Mouse (Mus musculus) bone marrow, adult 2 months (tissue): ENCODE data around the gene Cdh12. TPM values are rescaled to one million over a fixed set of nuclear protein-coding genes. Genes with fewer than 3 reads are reported as not detected.

Experiments used
- H3K27ac ChIP-seq: fragments of 200-500 bp; 2 replicates; pipeline ENCODE4 v1.5.1; 2012; ENCODE audit warnings: low read depth, mild to moderate bottlenecking, control low read depth, inconsistent platforms, low read length; ENCODE audit not compliant: control insufficient read depth, poor library complexity, insufficient read depth
- H3K4me1 ChIP-seq: fragments of 200-500 bp; 2 replicates; pipeline ENCODE4 v1.6.1; 2011; ENCODE audit warnings: low read length; ENCODE audit not compliant: control insufficient read depth, insufficient read depth
- H3K4me3 ChIP-seq: fragments of 200-500 bp; replicated peaks from 2 replicates; pipeline ENCODE3; 2011; ENCODE audit warnings: mild to moderate bottlenecking, low read depth, low read length, control low read depth; ENCODE audit not compliant: control insufficient read depth
- CTCF ChIP-seq: fragments of 200-500 bp; IDR thresholded peaks from 2 replicates; pipeline ENCODE4 v1.5.1; 2011; ENCODE audit warnings: low read length, control low read depth; ENCODE audit not compliant: control insufficient read depth, insufficient read depth
- POLR2A ChIP-seq: fragments of 200-500 bp; IDR thresholded peaks from 2 replicates; pipeline ENCODE4 v1.6.1; 2011; ENCODE audit warnings: low read depth, mild to moderate bottlenecking, control low read depth, low read length, borderline replicate concordance; ENCODE audit not compliant: control insufficient read depth
- WGBS: fragments of 180-500 bp; shearing (Covaris S2); methylation state at CpG from one replicate; pipeline ENCODE4 v1.1.7; 2018; 5-methylcytosine and 5-hydroxymethylcytosine counted together
- polyA plus RNA-seq: library from polyadenylated mRNA; stranded (reverse); fragments of >200 nt; gene quantifications from 2 replicates; pipeline ENCODE4 v1.2.4, GENCODE M21; 2011; ENCODE audit warnings: low replicate concordance; ENCODE audit not compliant: missing spikeins, insufficient read depth, insufficient read length

Cdh12 gene
- polyA plus RNA-seq, 1 experiment, result not detected

GRCm38 (mm10) chr15:20798541-20798940 is 349.5 kb downstream of the Cdh12 start:
- 84% methylated on average over 2 of the region's 2 CpGs for WGBS
- no peak overlapping the region for H3K27ac ChIP-seq
- H3K4me1 ChIP-seq, result no peaks in the 10 kb centered on the region
- TF ChIP-seq POLR2A (no peak), CTCF (no peak)
- no peak overlapping the region for H3K4me3 ChIP-seq

GRCm38 (mm10) chr15:20835887-20836286 is 386.8 kb downstream of the Cdh12 start:
- WGBS, result 81% methylated on average over 1 of the region's 1 CpGs
- no peak overlapping the region for H3K4me3 ChIP-seq
- TF ChIP-seq CTCF (no peak), POLR2A (no peak)
- no peaks in the 10 kb centered on the region for H3K4me1 ChIP-seq
- H3K27ac ChIP-seq, result no peak overlapping the region

GRCm38 (mm10) chr15:20836991-20837390 is 387.9 kb downstream of the Cdh12 start:
- Histone ChIP-seq H3K27ac (no peak overlapping the region), H3K4me1 (no peaks in the 10 kb centered on the region), H3K4me3 (no peak overlapping the region)
- 88% methylated on average over 3 of the region's 3 CpGs for WGBS
- no peak for TF ChIP-seq CTCF
- no peak for TF ChIP-seq POLR2A

- Histone ChIP-seq H3K27ac (no peak overlapping the region), H3K4me3 (no peak overlapping the region), H3K4me1 (no peaks in the 10 kb centered on the region)
- TF ChIP-seq POLR2A (no peak), CTCF (no peak)
- 88% methylated on average over 5 of the region's 5 CpGs for WGBS
Observed at GRCm38 (mm10) chr15:20841479-20841878, 392.4 kb downstream of the Cdh12 start.

GRCm38 (mm10) chr15:20863076-20863475 is 414.0 kb downstream of the Cdh12 start:
- 50% methylated on average over 2 of the region's 2 CpGs for WGBS
- H3K4me3 ChIP-seq, result no peak overlapping the region
- TF ChIP-seq POLR2A (no peak), CTCF (no peak)

GRCm38 (mm10) chr15:20872518-20872917 is 423.5 kb downstream of the Cdh12 start:
- WGBS, result 74% methylated on average over 1 of the region's 1 CpGs
- Histone ChIP-seq H3K4me1 (no peaks in the 10 kb centered on the region), H3K27ac (no peak overlapping the region), H3K4me3 (no peak overlapping the region)
- TF ChIP-seq POLR2A, result no peak
- no peak for TF ChIP-seq CTCF

More at GRCm38 (mm10) chr15:20863076-20863475, 414.0 kb downstream of the Cdh12 start:
- Histone ChIP-seq H3K4me1 (no peaks in the 10 kb centered on the region), H3K27ac (no peak overlapping the region)

- TF ChIP-seq CTCF, result no peak
- Histone ChIP-seq H3K4me3 (no peak overlapping the region), H3K4me1 (no peaks in the 10 kb centered on the region), H3K27ac (no peak overlapping the region)
- 83% methylated on average over 2 of the region's 2 CpGs for WGBS
Observed at GRCm38 (mm10) chr15:20876993-20877392, 427.9 kb downstream of the Cdh12 start.

- Histone ChIP-seq H3K27ac (no peak overlapping the region), H3K4me3 (no peak overlapping the region), H3K4me1 (no peaks in the 10 kb centered on the region)
- 69% methylated on average over 3 of the region's 3 CpGs for WGBS
- TF ChIP-seq POLR2A (no peak), CTCF (no peak)
Observed at GRCm38 (mm10) chr15:20893471-20893870, 444.4 kb downstream of the Cdh12 start.

GRCm38 (mm10) chr15:20902568-20902967 is 453.5 kb downstream of the Cdh12 start:
- Histone ChIP-seq H3K4me1 (no peaks in the 10 kb centered on the region), H3K27ac (no peak overlapping the region), H3K4me3 (no peak overlapping the region)
- WGBS, result 57% methylated on average over 3 of the region's 3 CpGs
- no peak for TF ChIP-seq POLR2A
- TF ChIP-seq CTCF, result no peak

GRCm38 (mm10) chr15:20928221-20928620 is 479.2 kb downstream of the Cdh12 start:
- TF ChIP-seq CTCF (no peak), POLR2A (no peak)
- no peak overlapping the region for H3K4me3 ChIP-seq
- H3K27ac ChIP-seq, result no peak overlapping the region
- no peaks in the 10 kb centered on the region for H3K4me1 ChIP-seq
